ENCODE assay signal across 9 mouse cellular contexts in genomic region chr8:47962005-47962404, GRCm38 (mm10). TPM values are rescaled to one million over a fixed set of nuclear protein-coding genes. Genes with fewer than 3 reads are reported as not detected.
DNase-seq lines count a peak whose midpoint lies in the region; ATAC-seq and TF ChIP-seq lines count a peak whose summit lies in the region.
"Had no signal": no experiment of that assay in that cellular context is flagged by ENCODE, and none has a peak within 500 bp of the region (broad histone marks: within the 10 kb centered on the region; RNA-seq: fewer than 3 reads in every experiment).

No protein-coding gene starts in this region.

- no peak overlapping the region for H3K27ac ChIP-seq in gastrocnemius, adult 2 months
- H3K27ac ChIP-seq: embryonic facial prominence, embryonic 15.5 days had no signal

- intact Hi-C loops in gastrocnemius, adult 2 months (cut with DNase I): no loop called here
- intact Hi-C loops in heart, postnatal 36 days (cut with DNase I): loop anchor here (2.0 kb wide), 1 partner anchor 25 kb away; no protein-coding TSS in a partner anchor
- intact Hi-C loops in left cerebral cortex, postnatal 36 days (cut with DNase I): no loop called here

- DNase-seq in gastrocnemius, adult 2 months: peak; percentile 54
- DNase-seq in gastrocnemius, postnatal 4 days (ENCODE audit: low spot score in 2 of 2): no peak
- peak; percentile 82 for DNase-seq in retina, postnatal 1 day
- no peak for DNase-seq in retina, embryonic 14.5 days (ENCODE audit: low spot score)
- DNase-seq in heart, postnatal 36 days: peak; percentile 38 to 42
- no peak for DNase-seq in c-Kit-positive CD71-positive TER-119-positive erythroid progenitor cells, embryonic 14.5 days (ENCODE audit: low spot score)
- no peak for DNase-seq in left cerebral cortex, postnatal 36 days (ENCODE audit: low spot score in 2 of 2)

- TF ChIP-seq CTCF in gastrocnemius, adult 2 months (IDR thresholded peaks at IDR 0.05): no peak

- peak; percentile 69 for ATAC-seq in megakaryocyte progenitor cell, adult 5-6 weeks (replicated peaks; ENCODE audit: poor library complexity)

- H3K4me3 ChIP-seq in gastrocnemius, adult 2 months: no peak overlapping the region
- H3K4me3 ChIP-seq: embryonic facial prominence, embryonic 15.5 days had no signal

RNA-seq across cellular contexts. Expression of gene Wwc2, which starts 28.7 kb away (rescaled TPM):
- total RNA-seq in gastrocnemius, adult 2 months (2021): 1 to 10 TPM; 5.0 to 8.3 TPM
- 10 to 100 TPM; 19.5 to 20.2 TPM for total RNA-seq in gastrocnemius, postnatal 4 days (2021)
- total RNA-seq in heart, postnatal 36 days (2021): 10 to 100 TPM; 26.1 to 28.3 TPM
- 5.2 and 6.1 TPM in 2 replicates for total RNA-seq in megakaryocyte progenitor cell, adult 5-6 weeks (2015)
- 5.6 and 6.3 TPM in 2 replicates for total RNA-seq in megakaryocyte progenitor cell, adult 5-6 weeks (2017)
- total RNA-seq in left cerebral cortex, postnatal 36 days (2021): 10 to 100 TPM; 25.8 to 26.3 TPM

Comparison
In these comparisons a context has a peak if more than half of its experiments do, and no peak if none do; other contexts are left out.
1. DNase-seq: peak in gastrocnemius, adult 2 months (single experiment), retina, postnatal 1 day (single experiment) and heart, postnatal 36 days (2 of 2); none in gastrocnemius, postnatal 4 days (0 of 2), retina, embryonic 14.5 days (single experiment), c-Kit-positive CD71-positive TER-119-positive erythroid progenitor cells, embryonic 14.5 days (single experiment) and left cerebral cortex, postnatal 36 days (0 of 2).